Mouse (Mus musculus) ES-Bruce4 (cell line): ENCODE data around the gene Cd300e. TPM values are rescaled to one million over a fixed set of nuclear protein-coding genes. Genes with fewer than 3 reads are reported as not detected.

ENCODE experiments used
- H3K27ac ChIP-seq: 2 replicates; pipeline ENCODE4 v1.5.1; 2012; ENCODE audit warnings: low read length, inconsistent platforms; ENCODE audit not compliant: insufficient read depth
- H3K27me3 ChIP-seq: 2 replicates; pipeline ENCODE4 v1.6.1; 2012; ENCODE audit warnings: mild to moderate bottlenecking, low read length, inconsistent platforms; ENCODE audit not compliant: control insufficient read depth, poor library complexity, insufficient read depth, severe bottlenecking
- H3K36me3 ChIP-seq: 2 replicates; pipeline ENCODE4 v1.6.1; 2012; ENCODE audit warnings: inconsistent platforms, mild to moderate bottlenecking, low read length, moderate library complexity; ENCODE audit not compliant: control insufficient read depth, poor library complexity, insufficient read depth, severe bottlenecking
- H3K4me1 ChIP-seq: one replicate; pipeline ENCODE4 v1.8.1; 2011; ENCODE audit warnings: low read length; ENCODE audit not compliant: control insufficient read depth, insufficient read depth
- H3K4me3 ChIP-seq: 2 replicates; pipeline ENCODE4 v1.5.1; 2011; ENCODE audit warnings: low read depth, mild to moderate bottlenecking, low read length
- H3K9ac ChIP-seq: 2 replicates; pipeline ENCODE4 v1.6.1; 2012; ENCODE audit warnings: low read depth, mild to moderate bottlenecking, inconsistent platforms; ENCODE audit not compliant: poor library complexity, severe bottlenecking
- H3K9me3 ChIP-seq: replicated peaks from 2 replicates; pipeline ENCODE4 v1.6.1; 2012; ENCODE audit warnings: mild to moderate bottlenecking, low read length, inconsistent platforms; ENCODE audit not compliant: control insufficient read depth, poor library complexity, insufficient read depth, severe bottlenecking
- CTCF ChIP-seq: IDR thresholded peaks from one replicate; pipeline ENCODE4 v1.8.1; 2011; ENCODE audit warnings: low read depth, low read length
- EP300 ChIP-seq: IDR thresholded peaks from 2 replicates; pipeline ENCODE4 v1.6.1; 2011; ENCODE audit warnings: low read depth, low read length; ENCODE audit not compliant: insufficient read depth
- POLR2A ChIP-seq: IDR thresholded peaks from one replicate; pipeline ENCODE4 v1.8.1; 2011; ENCODE audit warnings: low read length; ENCODE audit not compliant: insufficient read depth
- polyA plus RNA-seq: library from polyadenylated mRNA; stranded (reverse); fragments of >200 nt; gene quantifications from 2 replicates; pipeline ENCODE4 v1.2.4, GENCODE M21; 2011; ENCODE audit warnings: low read depth; ENCODE audit not compliant: missing spikeins, insufficient read depth, insufficient read length

The Cd300e gene
- polyA plus RNA-seq, 1 experiment, result not detected

GRCm38 (mm10) chr11:115004070-115004469 is 57.9 kb downstream of the Cd300e start:
- Histone ChIP-seq H3K9me3 (no peaks in the 10 kb centered on the region), H3K4me3 (no peak overlapping the region), H3K9ac (no peak overlapping the region), H3K36me3 (no peaks in the 10 kb centered on the region), H3K27me3 (no peaks in the 10 kb centered on the region), H3K27ac (no peak overlapping the region), H3K4me1 (no peaks in the 10 kb centered on the region)
- TF ChIP-seq EP300 (no peak), CTCF (no peak), POLR2A (no peak)

Other genes with a start within 250 kb of the Cd300e start
- 48.8 and 57.0 TPM in 2 replicates for gene Gprc5c, start 211.0 kb downstream of the Cd300e start, polyA plus RNA-seq
- 0.78 and 2.3 TPM in 2 replicates for gene Cd300a, start 172.1 kb downstream of the Cd300e start, polyA plus RNA-seq
- not detected in 2 replicates for gene Cd300lb, start 127.8 kb downstream of the Cd300e start, polyA plus RNA-seq
- gene Cd300c, start 93.0 kb downstream of the Cd300e start, polyA plus RNA-seq, result not detected in 2 replicates
- not detected in 2 replicates for gene Cd300ld, start 72.3 kb downstream of the Cd300e start, polyA plus RNA-seq
- not detected in 2 replicates for gene Cd300c2, start 60.3 kb downstream of the Cd300e start, polyA plus RNA-seq
- gene Cd300ld2, start 46.0 kb downstream of the Cd300e start, polyA plus RNA-seq, result not detected in 2 replicates
- gene Cd300ld4, start 35.2 kb downstream of the Cd300e start, polyA plus RNA-seq, result not detected in 2 replicates
- gene Cd300ld5, start 24.4 kb downstream of the Cd300e start, polyA plus RNA-seq, result not detected in 2 replicates
- not detected in 2 replicates for gene Cd300ld3, start 13.8 kb downstream of the Cd300e start, polyA plus RNA-seq
- gene Rab37, start 29.3 kb upstream of the Cd300e start, polyA plus RNA-seq, result 0.99 and 3.0 TPM in 2 replicates
- gene Cd300lf, start 71.8 kb upstream of the Cd300e start, polyA plus RNA-seq, result 1.1 TPM in 1 of 2 replicates, not detected in the other
- gene Slc9a3r1, start 101.2 kb upstream of the Cd300e start, polyA plus RNA-seq, result 73.2 and 77.8 TPM in 2 replicates
- gene Tmem104, start 125.3 kb upstream of the Cd300e start, polyA plus RNA-seq, result 4.8 and 8.0 TPM in 2 replicates
- gene Nat9, start 125.7 kb upstream of the Cd300e start, polyA plus RNA-seq, result 13.1 and 16.2 TPM in 2 replicates
- 0.13 TPM in 1 of 2 replicates, not detected in the other for gene Grin2c, start 205.1 kb upstream of the Cd300e start, polyA plus RNA-seq
- 11.6 and 12.8 TPM in 2 replicates for gene Fdxr, start 214.9 kb upstream of the Cd300e start, polyA plus RNA-seq
- 6.7 and 7.1 TPM in 2 replicates for gene Fads6, start 235.5 kb upstream of the Cd300e start, polyA plus RNA-seq
- gene Otop2, start 245.0 kb upstream of the Cd300e start, polyA plus RNA-seq, result not detected in 2 replicates